Mouse (Mus musculus) megakaryocyte-erythroid progenitor cell, adult 5-6 weeks (primary cell): Measurements from ENCODE around the gene 4930556J24Rik. TPM values are rescaled to one million over a fixed set of nuclear protein-coding genes. Genes with fewer than 3 reads are reported as not detected.
"Not testable (repeated sequence)": the region's sequence is repeated elsewhere in the genome, so short reads cannot be mapped to it uniquely, and the experiment has no call there.

Experiments used
- ATAC-seq: replicated peaks from 2 replicates; pipeline ENCODE4 v1.8.0; 2016; ENCODE audit warnings: mild to moderate bottlenecking, inconsistent platforms; ENCODE audit not compliant: severe bottlenecking, poor library complexity, low FRiP score, low TSS enrichment
- total RNA-seq, 2 experiments: library from RNA; stranded (forward) in 1 of 2; stranded (reverse) in 1 of 2; fragments of 200-1000, 215-1000 nt in 1 of 2; fragments of >200 nt in 1 of 2; fragmentation: Nextera tagmentation in 1 of 2; gene quantifications; 2 replicates each; pipeline ENCODE4 v1.2.3; 2014 to 2017

4930556J24Rik gene
- total RNA-seq, 2 experiments from 2014 or later = not detected

GRCm38 (mm10) chr11:3978421-3978820 is 1.8 kb upstream of the 4930556J24Rik start:
- ATAC-seq = no peak

- no peak for ATAC-seq
Observed at GRCm38 (mm10) chr11:3974311-3974710, 2.3 kb downstream of the 4930556J24Rik start.

- no peak for ATAC-seq
Observed at GRCm38 (mm10) chr11:3973081-3973480, 3.5 kb downstream of the 4930556J24Rik start.

GRCm38 (mm10) chr11:3970361-3970760 is 6.2 kb downstream of the 4930556J24Rik start:
- ATAC-seq = no peak

GRCm38 (mm10) chr11:3969837-3970236 is 6.7 kb downstream of the 4930556J24Rik start:
- peak; percentile 67; the same call in 1 of the 2 replicates for ATAC-seq

GRCm38 (mm10) chr11:3964416-3965172 is 12.0 kb downstream of the 4930556J24Rik start:
- ATAC-seq = peak; percentile 69

GRCm38 (mm10) chr11:3963610-3964415 is 12.8 kb downstream of the 4930556J24Rik start, which contains the start of gene Pes1:
TSS of gene Pes1 (plus strand) at chr11:3963975.
- peak; percentile 86 for ATAC-seq

- no peak for ATAC-seq
Observed at GRCm38 (mm10) chr11:3963155-3963554, 13.4 kb downstream of the 4930556J24Rik start.

- ATAC-seq = no peak
Observed at GRCm38 (mm10) chr11:3961761-3962160, 14.8 kb downstream of the 4930556J24Rik start.

- ATAC-seq = no peak
Observed at GRCm38 (mm10) chr11:3960901-3961300, 15.7 kb downstream of the 4930556J24Rik start.

GRCm38 (mm10) chr11:3955371-3955770 is 21.2 kb downstream of the 4930556J24Rik start:
- not testable (repeated sequence) for ATAC-seq

GRCm38 (mm10) chr11:3954876-3955275 is 21.7 kb downstream of the 4930556J24Rik start:
- not testable (repeated sequence) for ATAC-seq

GRCm38 (mm10) chr11:3946386-3946785 is 30.2 kb downstream of the 4930556J24Rik start:
- no peak for ATAC-seq

GRCm38 (mm10) chr11:3941371-3941770 is 35.2 kb downstream of the 4930556J24Rik start:
- ATAC-seq = no peak

- ATAC-seq = no peak
Observed at GRCm38 (mm10) chr11:3937321-3937874, 39.2 kb downstream of the 4930556J24Rik start.

- ATAC-seq = no peak
Observed at GRCm38 (mm10) chr11:3936318-3936717, 40.3 kb downstream of the 4930556J24Rik start.

- no peak for ATAC-seq
Observed at GRCm38 (mm10) chr11:3935135-3935534, 41.4 kb downstream of the 4930556J24Rik start.

GRCm38 (mm10) chr11:3933756-3934285 is 42.8 kb downstream of the 4930556J24Rik start:
- ATAC-seq = no peak

GRCm38 (mm10) chr11:3931511-3932211 is 44.9 kb downstream of the 4930556J24Rik start, which contains the start of gene Tcn2:
TSS of gene Tcn2 (minus strand) at chr11:3932159.
- ATAC-seq = peak; percentile 85
